Mouse (Mus musculus): ENCODE measurements around the gene Krtap1-3.
"Not testable (repeated sequence)": the region's sequence is repeated elsewhere in the genome, so short reads cannot be mapped to it uniquely, and the experiment has no call there.

The Krtap1-3 gene

DNA sequence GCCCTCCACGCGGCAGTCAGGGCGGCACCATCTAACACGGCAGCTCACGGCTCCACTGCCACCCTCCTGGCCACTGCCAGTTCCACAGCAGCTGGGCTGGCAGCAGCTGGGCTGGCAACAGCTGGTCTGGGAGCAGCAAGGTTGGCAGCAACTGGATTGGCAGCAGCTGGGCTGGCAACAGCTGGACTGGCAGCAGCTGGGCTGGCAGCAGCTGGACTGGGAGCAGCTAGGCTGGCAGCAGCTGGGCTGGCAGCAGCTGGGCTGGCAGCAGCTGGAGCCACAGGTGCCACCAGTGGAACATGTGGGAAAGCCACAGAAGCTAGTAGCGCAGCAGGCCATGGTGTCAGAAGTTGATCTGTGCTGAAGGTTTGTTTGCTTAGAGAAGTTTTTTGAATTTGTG, at the start of gene Krtap1-3:
Gene Krtap1-3, minus strand, starts transcription at position 359 of the 400 bp plus-strand sequence.
- no peak for DNase-seq

DNA sequence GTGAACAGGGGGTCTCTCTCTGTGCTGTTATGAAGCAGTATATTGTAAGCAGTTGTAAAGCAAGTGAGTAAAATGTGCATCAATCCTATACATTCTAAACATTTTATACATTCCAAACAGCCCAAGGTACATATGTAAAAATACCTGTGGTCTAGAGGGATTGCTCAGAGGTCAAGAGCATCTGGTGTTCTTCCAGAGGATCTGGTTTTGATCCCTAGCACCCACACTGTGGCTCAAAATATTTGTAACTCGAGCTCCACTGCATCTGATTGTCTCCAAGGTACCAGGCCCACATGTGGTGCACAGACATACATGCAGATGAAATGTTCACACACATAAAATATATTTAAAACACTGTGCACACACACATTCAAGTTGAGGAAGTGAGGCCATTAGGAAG, 49.8 kb upstream of the Krtap1-3 start:
- DNase-seq: no peak

GRCm38 (mm10) chr11:99637086-99637485, 45.9 kb upstream of the Krtap1-3 start:
- no peak for DNase-seq

DNA sequence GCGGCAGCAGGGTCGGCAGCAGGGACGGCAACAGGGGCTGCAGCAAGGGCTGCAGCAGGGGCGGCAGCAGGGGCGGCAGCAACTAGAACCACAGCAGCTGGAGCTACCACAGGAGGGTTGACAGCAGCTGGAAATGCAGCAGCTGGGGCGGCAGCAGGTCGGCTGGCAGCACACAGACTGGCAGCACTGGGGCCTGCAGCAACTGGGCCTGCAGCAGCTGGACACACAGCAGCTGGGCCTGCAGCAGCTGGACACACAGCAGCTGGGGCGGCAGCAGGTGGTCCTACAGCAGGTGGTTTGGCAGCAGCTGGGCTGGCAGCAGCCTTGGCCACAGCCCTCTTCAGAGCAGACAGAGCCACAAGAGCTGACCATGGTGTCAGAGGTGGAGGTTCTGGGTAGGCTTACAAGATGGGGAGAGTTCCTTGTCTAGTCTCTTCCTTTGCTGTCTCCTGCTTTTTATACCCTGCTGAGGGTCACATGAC, 43.6 kb upstream of the Krtap1-3 start, which contains the start of gene Krtap4-2:
Gene Krtap4-2, minus strand, starts transcription at position 432 of the 482 bp plus-strand sequence.
- no peak for DNase-seq

DNA sequence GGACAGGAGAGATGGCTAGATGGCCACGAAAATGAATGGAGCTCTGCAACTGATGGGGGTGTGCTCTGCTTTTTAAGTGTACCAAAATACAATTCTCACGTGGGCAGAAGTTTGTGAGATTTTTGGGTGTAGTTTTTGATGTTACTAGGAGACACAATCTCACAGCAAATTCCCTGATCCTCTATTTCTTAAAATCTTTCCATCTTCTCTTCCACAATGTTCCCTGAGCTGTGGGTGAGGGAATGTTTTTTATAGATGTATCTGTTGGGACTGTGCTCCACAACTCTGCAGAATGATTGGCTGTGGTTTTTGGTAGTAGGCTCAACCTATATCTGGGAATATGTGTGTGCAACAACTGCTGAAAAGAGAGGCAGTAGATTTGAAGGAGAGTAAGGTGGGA, 42.2 kb upstream of the Krtap1-3 start:
- no peak for DNase-seq

- no peak for DNase-seq
Observed at GRCm38 (mm10) chr11:99630890-99631289, 39.8 kb upstream of the Krtap1-3 start.

DNA sequence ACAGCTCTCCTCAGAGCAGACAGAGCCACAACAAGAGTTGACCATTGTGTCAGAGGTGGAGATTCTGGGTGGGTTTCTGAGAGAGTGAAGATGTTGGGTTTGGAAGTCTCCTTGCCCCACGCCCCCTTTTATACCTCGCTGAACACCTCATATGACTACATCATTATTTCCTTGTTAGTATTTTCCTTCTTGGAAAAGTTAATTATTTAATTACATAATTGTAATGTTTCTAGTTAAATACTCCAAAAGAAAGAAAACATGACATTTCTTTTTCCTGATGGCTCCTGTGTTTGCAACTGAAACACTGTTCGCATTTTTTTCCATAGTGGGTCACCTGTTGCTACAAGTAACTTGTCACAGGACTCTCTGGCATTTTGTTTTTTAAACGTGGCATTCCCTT, 37.0 kb upstream of the Krtap1-3 start, which contains the start of gene Krtap4-1:
Gene Krtap4-1, minus strand, starts transcription at position 101 of the 400 bp plus-strand sequence.
- DNase-seq: no peak

DNA sequence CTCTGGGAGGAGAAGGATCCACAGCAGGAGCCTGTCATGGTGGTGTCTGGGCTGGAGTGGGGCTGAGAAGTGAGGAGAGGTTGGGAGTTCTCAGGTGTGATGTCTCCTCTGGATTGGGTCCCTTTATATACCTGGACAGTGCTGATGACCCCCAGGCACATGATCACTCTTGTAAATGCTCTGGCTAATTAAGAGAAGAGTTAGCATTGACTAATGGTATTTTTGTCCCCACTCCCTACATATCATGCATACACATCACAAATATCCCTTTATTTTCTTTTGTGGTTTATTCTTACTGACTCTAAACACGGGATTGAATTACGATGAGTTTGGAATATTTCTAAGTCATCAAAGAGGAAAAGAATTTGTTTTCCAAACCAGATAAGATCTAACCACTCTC, 29.2 kb upstream of the Krtap1-3 start, which contains the start of gene Gm11562:
Gene Gm11562, minus strand, starts transcription at position 101 of the 400 bp plus-strand sequence.
- DNase-seq: no peak

DNA sequence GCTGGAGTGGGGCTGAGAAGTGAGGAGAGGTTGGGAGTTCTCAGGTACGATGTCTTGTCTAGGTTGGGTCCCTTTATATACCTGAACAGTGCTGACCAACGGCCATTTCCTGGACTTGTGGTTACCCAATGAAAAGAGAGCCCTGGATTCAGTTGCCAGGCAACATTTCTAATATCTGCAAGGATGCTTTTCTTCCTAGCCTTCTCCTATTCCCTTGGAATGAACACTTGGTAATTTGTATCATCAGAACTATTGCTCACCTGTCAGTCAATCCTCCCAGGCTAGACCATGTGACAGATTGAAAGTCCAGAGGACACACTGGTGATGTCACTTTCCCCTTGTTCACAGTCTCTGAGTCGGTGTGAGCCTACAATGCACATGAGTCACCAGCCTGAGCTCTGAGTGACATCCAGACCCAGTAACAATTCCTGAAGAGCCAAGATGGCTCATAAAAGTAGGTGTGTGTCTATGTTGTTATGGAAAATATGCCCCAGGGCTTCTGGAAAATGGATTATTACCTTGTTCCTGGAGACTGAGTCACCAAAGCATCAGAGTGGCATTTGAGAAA, 23.7 kb upstream of the Krtap1-3 start, which contains the start of gene Krtap2-4:
Gene Krtap2-4, minus strand, starts transcription at position 51 of the 568 bp plus-strand sequence.
- no peak for DNase-seq

GRCm38 (mm10) chr11:99610089-99610488, 18.9 kb upstream of the Krtap1-3 start, which contains the start of gene Gm11937:
Gene Gm11937 (minus strand): TSS chr11:99610189.
- not testable (repeated sequence) for DNase-seq

GRCm38 (mm10) chr11:99609126-99609525, 18.0 kb upstream of the Krtap1-3 start:
- no peak for DNase-seq

GRCm38 (mm10) chr11:99603208-99603607, 12.1 kb upstream of the Krtap1-3 start, which contains the start of gene Gm11938:
Gene Gm11938 (minus strand): TSS chr11:99603308.
- DNase-seq: not testable (repeated sequence)

DNA sequence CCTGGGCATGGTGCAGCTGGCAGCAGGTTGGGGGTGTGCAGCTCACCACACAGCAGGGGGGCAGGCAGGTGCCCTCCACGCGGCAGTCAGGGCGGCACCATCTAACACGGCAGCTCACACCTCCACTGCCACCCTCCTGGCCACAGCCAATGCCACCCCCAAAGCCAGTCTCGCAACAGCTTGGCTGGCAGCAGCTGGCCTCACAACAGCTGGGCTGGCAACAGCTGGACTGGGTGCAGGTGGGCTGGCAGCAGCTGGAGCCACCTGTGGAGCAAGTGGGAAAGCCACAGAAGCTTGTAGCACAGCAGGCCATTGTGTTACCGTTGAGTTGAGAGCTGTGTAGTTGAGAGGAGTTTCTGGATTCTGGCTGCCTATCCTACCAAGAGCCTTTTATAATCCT, 6.6 kb upstream of the Krtap1-3 start, which contains the start of gene Krtap9-3:
Gene Krtap9-3, minus strand, starts transcription at position 364 of the 400 bp plus-strand sequence.
- DNase-seq: not testable (repeated sequence)

DNA sequence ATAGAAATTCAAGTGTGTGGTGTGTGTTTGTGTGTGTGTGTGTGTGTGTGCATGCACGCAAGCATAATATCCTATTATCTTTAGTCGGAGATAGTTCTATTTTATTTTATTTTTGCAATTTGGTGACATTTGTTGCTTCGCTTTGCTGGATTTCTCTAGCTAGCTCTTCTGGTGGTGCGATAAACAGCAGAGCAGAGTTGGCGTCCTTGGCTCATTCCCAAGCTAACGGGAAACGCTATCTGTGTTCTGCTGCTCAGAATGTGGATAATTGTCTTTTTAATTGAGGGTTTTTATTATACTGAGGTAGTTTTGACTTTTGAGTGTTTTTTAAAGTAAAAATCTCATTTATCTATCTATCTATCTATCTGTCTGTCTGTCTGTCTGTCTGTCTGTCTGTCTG, 6.0 kb downstream of the Krtap1-3 start:
- no peak for DNase-seq

GRCm38 (mm10) chr11:99583245-99583704, 7.9 kb downstream of the Krtap1-3 start, which contains the start of gene Krtap1-4:
Gene Krtap1-4 (minus strand): TSS chr11:99583654.
- no peak for DNase-seq

DNA sequence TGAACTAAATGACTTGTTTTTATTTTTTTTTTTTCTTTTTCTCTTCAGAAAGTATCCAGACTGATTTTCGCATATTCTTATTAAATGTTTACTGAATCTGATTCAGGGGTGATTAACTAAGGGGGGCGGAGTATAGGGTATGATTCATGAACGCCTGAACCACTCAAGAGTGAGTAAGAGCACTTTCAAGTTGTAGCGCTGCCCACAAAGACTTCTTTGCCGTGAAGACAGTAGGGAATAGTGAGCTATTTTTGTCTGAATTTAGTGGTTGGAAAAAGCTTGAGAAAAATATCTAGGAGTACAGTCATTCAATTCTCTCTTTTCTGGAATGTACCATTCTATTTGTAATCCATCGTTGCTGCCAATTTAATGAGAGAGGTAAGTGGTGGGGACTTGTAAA, 9.6 kb downstream of the Krtap1-3 start:
- no peak for DNase-seq

DNA sequence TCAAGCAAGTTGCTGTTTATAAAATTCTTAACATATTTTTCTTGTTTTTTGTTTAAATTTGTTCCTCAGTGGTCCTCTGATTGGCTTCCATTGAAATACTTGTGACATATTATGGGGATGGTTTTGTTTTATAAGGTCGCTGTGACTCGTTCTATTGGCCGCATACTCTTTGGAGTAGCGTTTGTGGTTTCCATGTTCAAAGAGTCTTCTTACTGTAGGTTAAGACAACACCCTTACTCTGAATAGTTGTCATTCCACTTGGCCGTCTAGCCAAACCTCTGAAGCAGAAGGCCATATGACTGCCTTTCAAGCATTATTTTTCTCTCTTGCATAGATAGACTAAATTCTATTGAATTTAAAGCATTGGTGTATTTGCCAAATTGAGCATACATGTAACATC, 10.1 kb downstream of the Krtap1-3 start:
- DNase-seq: no peak

DNA sequence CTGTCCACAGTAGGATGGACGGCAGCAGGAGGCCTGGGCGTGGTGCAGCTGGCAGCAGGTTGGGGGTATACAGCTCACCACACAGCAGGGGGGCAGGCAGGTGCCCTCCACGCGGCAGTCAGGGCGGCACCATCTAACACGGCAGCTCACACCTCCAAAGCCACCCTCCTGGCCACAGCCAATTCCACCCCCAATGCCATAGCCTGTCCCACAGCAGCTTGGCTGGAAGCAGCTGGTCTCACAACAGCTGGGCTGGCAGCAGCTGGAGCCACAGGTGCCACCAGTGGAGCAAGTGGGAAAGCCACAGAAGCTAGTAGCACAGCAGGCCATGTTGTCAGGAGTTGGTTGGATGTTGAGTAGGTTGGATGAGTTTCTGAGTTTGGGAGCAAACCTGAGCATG, 10.5 kb downstream of the Krtap1-3 start, which contains the start of gene Krtap1-5:
Gene Krtap1-5, minus strand, starts transcription at position 381 of the 400 bp plus-strand sequence.
- no peak for DNase-seq

GRCm38 (mm10) chr11:99574106-99574505, 17.0 kb downstream of the Krtap1-3 start:
- DNase-seq: peak; percentile 46 to 80

GRCm38 (mm10) chr11:99573164-99573563, 18.0 kb downstream of the Krtap1-3 start:
- DNase-seq: no peak

- DNase-seq: no peak
Observed at GRCm38 (mm10) chr11:99566530-99566929, 24.6 kb downstream of the Krtap1-3 start, which contains the start of gene Krtap3-1. Gene Krtap3-1 (minus strand): TSS chr11:99566630.

DNA sequence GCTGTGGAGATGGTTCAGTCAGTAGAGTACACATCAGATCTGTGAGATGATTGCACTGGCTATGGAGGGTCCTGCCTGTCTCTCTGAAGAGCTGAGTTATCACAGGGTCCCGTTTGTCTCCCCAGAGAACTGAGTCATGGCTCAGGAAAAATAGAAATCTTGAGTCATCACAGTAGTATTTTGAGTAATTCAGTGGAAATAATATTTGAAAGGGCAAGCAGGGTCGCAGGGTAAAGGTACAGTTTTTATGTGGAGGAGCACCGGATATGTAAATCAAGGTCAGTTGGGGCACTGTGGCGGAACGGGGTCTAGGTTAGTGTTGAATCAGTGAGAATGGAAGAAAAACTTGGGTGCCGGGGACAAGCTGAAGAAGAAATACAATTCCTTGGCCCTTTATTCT, 28.6 kb downstream of the Krtap1-3 start:
- no peak for DNase-seq

DNA sequence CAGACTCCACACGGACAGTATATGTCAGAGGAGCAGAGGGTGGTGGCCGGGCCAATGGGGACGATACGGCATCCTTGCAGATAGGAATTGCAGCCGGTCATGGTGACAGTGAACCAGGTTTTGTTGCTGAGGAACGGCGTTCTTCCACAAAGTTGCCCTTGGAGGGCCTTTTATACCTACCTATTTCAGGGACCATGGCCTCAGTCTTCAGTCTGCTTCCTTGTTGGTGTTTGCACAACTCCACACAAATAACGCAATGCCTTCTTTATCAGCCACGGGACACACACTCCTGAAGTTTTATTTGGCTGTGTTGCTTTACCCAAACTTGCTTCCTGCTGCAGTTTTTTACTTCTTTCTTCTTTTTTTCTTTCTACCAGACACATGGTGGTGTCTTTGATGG, 31.8 kb downstream of the Krtap1-3 start, which contains the start of gene Gm11939:
Gene Gm11939, minus strand, starts transcription at position 101 of the 400 bp plus-strand sequence.
- no peak for DNase-seq

Measured in kidney, postnatal 36 days (tissue).